Mouse (Mus musculus): ENCODE results near the gene Scgb1a1. TPM values are rescaled to one million over a fixed set of nuclear protein-coding genes. Genes with fewer than 3 reads are reported as not detected.

Scgb1a1 gene
- total and polyA plus RNA-seq, 2 experiments from 2014 or later, result not detected

GRCm38 (mm10) chr19:9065621-9066561 is 21.9 kb downstream of the Scgb1a1 start:
- DNase-seq (ENCODE audit: low spot score), result peak; percentile 84
- Histone ChIP-seq H3K9ac (replicated peaks; ENCODE audit: low read length, poor library complexity, severe bottlenecking) (no peak overlapping the region), H3K27ac (ENCODE audit: low read depth, low read length) (peak overlapping the region; percentile 49), H3K4me3 (ENCODE audit: low read depth, low read length) (no peak overlapping the region), H3K9me3 (ENCODE audit: low read length) (no peaks in the 10 kb centered on the region), H3K36me3 (ENCODE audit: insufficient read depth, low read length) (no peaks in the 10 kb centered on the region), H3K4me2 (ENCODE audit: low read depth, low read length, poor library complexity, severe bottlenecking) (no peak overlapping the region), H3K4me1 (ENCODE audit: insufficient read depth, low read length) (0 out of 2 replicates have a peak, but pooled peaks cover 6% of the 10 kb centered on the region), H3K27me3 (ENCODE audit: insufficient read depth, low read length) (no peaks in the 10 kb centered on the region)
- ATAC-seq (ENCODE audit: low FRiP score), result peak; percentile 84
- no peak for TF ChIP-seq CTCF (IDR thresholded peaks at IDR 0.05)
- WGBS, result 49% methylated on average over 9 of the region's 9 CpGs

- ATAC-seq (ENCODE audit: low FRiP score) (no peak), DNase-seq (ENCODE audit: low spot score) (no peak)
- no peak overlapping the region for H3K4me2 ChIP-seq (ENCODE audit: low read depth, low read length, poor library complexity, severe bottlenecking)
- H3K27ac ChIP-seq (ENCODE audit: low read depth, low read length), result no peak overlapping the region
- no peak for TF ChIP-seq CTCF (IDR thresholded peaks at IDR 0.05)
- H3K9me3 ChIP-seq (ENCODE audit: low read length), result no peaks in the 10 kb centered on the region
- 0 out of 2 replicates have a peak, but pooled peaks cover 6% of the 10 kb centered on the region for H3K4me1 ChIP-seq (ENCODE audit: insufficient read depth, low read length)
- no peak overlapping the region for H3K9ac ChIP-seq (replicated peaks; ENCODE audit: low read length, poor library complexity, severe bottlenecking)
- 90% methylated on average over 3 of the region's 3 CpGs for WGBS
- H3K27me3 ChIP-seq (ENCODE audit: insufficient read depth, low read length), result no peaks in the 10 kb centered on the region
- no peaks in the 10 kb centered on the region for H3K36me3 ChIP-seq (ENCODE audit: insufficient read depth, low read length)
- no peak overlapping the region for H3K4me3 ChIP-seq (ENCODE audit: low read depth, low read length)
Measured at GRCm38 (mm10) chr19:9063831-9064230, 23.9 kb downstream of the Scgb1a1 start.

- 92% methylated on average over 2 of the region's 2 CpGs for WGBS
- Histone ChIP-seq H3K9ac (replicated peaks; ENCODE audit: low read length, poor library complexity, severe bottlenecking) (no peak overlapping the region), H3K4me2 (ENCODE audit: low read depth, low read length, poor library complexity, severe bottlenecking) (no peak overlapping the region), H3K4me1 (ENCODE audit: insufficient read depth, low read length) (0 out of 2 replicates have a peak, but pooled peaks cover 6% of the 10 kb centered on the region), H3K9me3 (ENCODE audit: low read length) (no peaks in the 10 kb centered on the region), H3K27me3 (ENCODE audit: insufficient read depth, low read length) (no peaks in the 10 kb centered on the region), H3K4me3 (ENCODE audit: low read depth, low read length) (no peak overlapping the region), H3K36me3 (ENCODE audit: insufficient read depth, low read length) (no peaks in the 10 kb centered on the region), H3K27ac (ENCODE audit: low read depth, low read length) (no peak overlapping the region)
- no peak for ATAC-seq (ENCODE audit: low FRiP score)
- no peak for TF ChIP-seq CTCF (IDR thresholded peaks at IDR 0.05)
- no peak for DNase-seq (ENCODE audit: low spot score)
Measured at GRCm38 (mm10) chr19:9062822-9063221, 24.9 kb downstream of the Scgb1a1 start.

- no peak overlapping the region for H3K4me2 ChIP-seq (ENCODE audit: low read depth, low read length, poor library complexity, severe bottlenecking)
- no peak for TF ChIP-seq CTCF (IDR thresholded peaks at IDR 0.05)
- H3K4me1 ChIP-seq (ENCODE audit: insufficient read depth, low read length), result 0 out of 2 replicates have a peak, but pooled peaks cover 6% of the 10 kb centered on the region
- ATAC-seq (ENCODE audit: low FRiP score), result no peak
- H3K9me3 ChIP-seq (ENCODE audit: low read length), result no peaks in the 10 kb centered on the region
- H3K27me3 ChIP-seq (ENCODE audit: insufficient read depth, low read length), result no peaks in the 10 kb centered on the region
- no peak for DNase-seq (ENCODE audit: low spot score)
- H3K36me3 ChIP-seq (ENCODE audit: insufficient read depth, low read length), result no peaks in the 10 kb centered on the region
- H3K9ac ChIP-seq (replicated peaks; ENCODE audit: low read length, poor library complexity, severe bottlenecking), result no peak overlapping the region
- WGBS, result 83% methylated on average over 8 of the region's 8 CpGs
- no peak overlapping the region for H3K27ac ChIP-seq (ENCODE audit: low read depth, low read length)
- no peak overlapping the region for H3K4me3 ChIP-seq (ENCODE audit: low read depth, low read length)
Measured at GRCm38 (mm10) chr19:9061221-9061893, 26.4 kb downstream of the Scgb1a1 start.

GRCm38 (mm10) chr19:9060103-9060502 is 27.7 kb downstream of the Scgb1a1 start:
- no peaks in the 10 kb centered on the region for H3K27me3 ChIP-seq (ENCODE audit: insufficient read depth, low read length)
- H3K4me1 ChIP-seq (ENCODE audit: insufficient read depth, low read length), result no peaks in the 10 kb centered on the region
- H3K9me3 ChIP-seq (ENCODE audit: low read length), result no peaks in the 10 kb centered on the region
- TF ChIP-seq CTCF (IDR thresholded peaks at IDR 0.05), result no peak
- no peak overlapping the region for H3K9ac ChIP-seq (replicated peaks; ENCODE audit: low read length, poor library complexity, severe bottlenecking)
- H3K4me3 ChIP-seq (ENCODE audit: low read depth, low read length), result no peak overlapping the region
- H3K27ac ChIP-seq (ENCODE audit: low read depth, low read length), result no peak overlapping the region
- ATAC-seq (ENCODE audit: low FRiP score) (no peak), DNase-seq (ENCODE audit: low spot score) (no peak)
- no peaks in the 10 kb centered on the region for H3K36me3 ChIP-seq (ENCODE audit: insufficient read depth, low read length)
- no peak overlapping the region for H3K4me2 ChIP-seq (ENCODE audit: low read depth, low read length, poor library complexity, severe bottlenecking)
- 64% methylated on average over 4 of the region's 4 CpGs for WGBS

GRCm38 (mm10) chr19:9059391-9059790 is 28.4 kb downstream of the Scgb1a1 start:
- WGBS, result 83% methylated on average over 7 of the region's 7 CpGs
- TF ChIP-seq CTCF (IDR thresholded peaks at IDR 0.05), result no peak
- no peaks in the 10 kb centered on the region for H3K9me3 ChIP-seq (ENCODE audit: low read length)
- no peak overlapping the region for H3K4me3 ChIP-seq (ENCODE audit: low read depth, low read length)
- DNase-seq (ENCODE audit: low spot score) (no peak), ATAC-seq (ENCODE audit: low FRiP score) (no peak)
- H3K4me2 ChIP-seq (ENCODE audit: low read depth, low read length, poor library complexity, severe bottlenecking), result no peak overlapping the region
- H3K9ac ChIP-seq (replicated peaks; ENCODE audit: low read length, poor library complexity, severe bottlenecking), result no peak overlapping the region
- no peaks in the 10 kb centered on the region for H3K4me1 ChIP-seq (ENCODE audit: insufficient read depth, low read length)
- no peaks in the 10 kb centered on the region for H3K36me3 ChIP-seq (ENCODE audit: insufficient read depth, low read length)
- H3K27me3 ChIP-seq (ENCODE audit: insufficient read depth, low read length), result no peaks in the 10 kb centered on the region
- no peak overlapping the region for H3K27ac ChIP-seq (ENCODE audit: low read depth, low read length)

Measured in midbrain, postnatal 0 days (tissue).